Mouse (Mus musculus): ENCODE measurements at regions not wholly inside any gene's neighbourhood (a gene's known extent, or its start where the extent isn't known, plus 50 kb on each side); places are given as distances from the start of the nearest gene placed in this dataset.
"Not testable (repeated sequence)": the region's sequence is repeated elsewhere in the genome, so short reads cannot be mapped to it uniquely, and the experiment has no call there.

DNA sequence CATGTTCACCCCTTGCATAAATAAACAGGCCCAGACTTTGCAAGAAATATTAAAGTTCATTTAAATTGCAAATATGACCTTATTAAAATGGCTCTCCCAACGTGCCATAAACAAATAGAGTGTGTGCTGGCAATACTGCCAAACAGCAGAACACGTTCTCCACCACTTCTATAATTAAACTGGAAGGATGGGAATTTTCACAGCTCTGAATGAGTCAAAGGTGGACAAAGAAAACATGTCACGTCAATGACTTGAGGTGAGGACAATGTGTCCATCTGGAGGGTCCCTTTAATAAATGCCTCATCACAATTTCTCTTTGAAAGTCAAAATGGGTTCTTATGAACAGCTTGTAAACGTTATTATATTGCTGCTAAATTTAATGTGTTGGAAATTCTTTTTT, 114.8 kb downstream of the Galc start:
- no peak overlapping the region for H3K4me3 ChIP-seq (ENCODE audit: insufficient read depth, low read length)
- no peaks in the 10 kb centered on the region for H3K4me1 ChIP-seq (ENCODE audit: control insufficient read depth, insufficient read depth, low read length)
- no peak overlapping the region for H3K27ac ChIP-seq (ENCODE audit: insufficient read depth, low read depth, low read length)
- TF ChIP-seq POLR2A (IDR thresholded peaks at IDR 0.05; ENCODE audit: borderline replicate concordance, low read depth, low read length) = no peak

DNA sequence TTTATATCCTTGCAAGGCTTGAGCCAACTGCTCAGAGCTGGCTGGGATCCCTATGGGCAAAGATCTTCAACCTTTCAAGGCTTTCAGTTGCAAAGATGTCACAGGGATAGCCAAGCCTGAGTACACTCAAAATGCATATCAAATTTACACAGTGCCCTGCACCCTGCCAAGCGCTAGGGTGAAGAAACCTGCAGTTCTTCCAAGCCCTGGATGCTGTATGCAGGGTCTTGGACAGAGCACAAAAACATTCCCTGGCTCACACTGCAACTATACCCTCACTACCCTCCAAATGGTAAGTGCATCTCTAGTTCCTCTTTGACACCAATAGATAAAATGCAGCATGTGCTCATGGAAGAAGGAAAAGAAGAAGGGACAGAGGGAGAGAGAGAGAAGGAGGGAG, 116.1 kb downstream of the Galc start:
- Histone ChIP-seq H3K4me1 (ENCODE audit: control insufficient read depth, insufficient read depth, low read length) (no peaks in the 10 kb centered on the region), H3K4me3 (ENCODE audit: insufficient read depth, low read length) (no peak overlapping the region), H3K27ac (ENCODE audit: insufficient read depth, low read depth, low read length) (no peak overlapping the region)
- no peak for TF ChIP-seq CTCF (IDR thresholded peaks at IDR 0.05; ENCODE audit: low read depth, low read length)
- no peak for TF ChIP-seq POLR2A (IDR thresholded peaks at IDR 0.05; ENCODE audit: borderline replicate concordance, low read depth, low read length)

DNA sequence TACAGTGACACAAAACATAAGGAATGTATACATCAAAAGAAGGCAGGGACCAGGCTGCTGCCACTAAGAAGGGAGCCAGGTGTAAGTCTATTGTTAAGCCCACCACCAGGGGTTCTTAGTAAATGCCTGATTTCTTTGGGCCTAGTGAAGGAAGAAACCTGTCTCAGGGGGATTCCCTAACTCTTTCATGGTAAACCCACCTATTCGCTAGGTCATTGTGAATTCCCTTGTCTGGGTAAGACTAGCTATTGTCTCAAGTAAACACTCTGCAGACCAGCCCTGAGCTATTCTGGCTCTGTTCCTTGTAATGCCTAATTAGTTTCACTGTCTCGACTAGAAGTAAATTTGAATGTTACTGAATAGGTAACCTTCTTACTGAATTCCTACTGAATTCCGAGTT, 119.4 kb downstream of the Galc start:
- H3K4me1 ChIP-seq (ENCODE audit: control insufficient read depth, insufficient read depth, low read length) = not testable (repeated sequence)

DNA sequence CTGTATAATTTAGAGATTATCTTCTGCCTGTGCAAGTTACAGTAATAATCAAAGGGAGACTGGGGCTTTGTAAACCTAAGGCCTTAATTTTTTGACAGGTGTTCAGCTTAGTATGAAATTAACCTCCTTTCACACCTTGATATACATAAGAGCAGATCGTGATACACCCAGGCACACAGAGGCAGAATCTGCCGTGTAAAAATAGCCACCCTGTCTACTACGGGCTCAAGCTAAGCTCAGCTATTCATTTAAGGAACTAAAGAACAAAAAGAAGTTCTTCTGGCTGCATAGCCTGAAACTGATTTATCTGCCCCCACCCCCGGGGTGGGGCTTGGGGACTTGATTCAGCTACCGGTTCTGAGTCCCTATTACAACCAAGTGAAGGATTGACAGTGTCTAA, 128.0 kb downstream of the Galc start:
- no peaks in the 10 kb centered on the region for H3K4me1 ChIP-seq (ENCODE audit: control insufficient read depth, insufficient read depth, low read length)
- no peak overlapping the region for H3K4me3 ChIP-seq (ENCODE audit: insufficient read depth, low read length)
- H3K27ac ChIP-seq (ENCODE audit: insufficient read depth, low read depth, low read length) = no peak overlapping the region
- TF ChIP-seq POLR2A (IDR thresholded peaks at IDR 0.05; ENCODE audit: borderline replicate concordance, low read depth, low read length) (no peak), CTCF (IDR thresholded peaks at IDR 0.05; ENCODE audit: low read depth, low read length) (no peak)

More for the DNA sequence above, 119.4 kb downstream of the Galc start:
- H3K4me3 ChIP-seq (ENCODE audit: insufficient read depth, low read length); H3K27ac ChIP-seq (ENCODE audit: insufficient read depth, low read depth, low read length): not testable (repeated sequence)

DNA sequence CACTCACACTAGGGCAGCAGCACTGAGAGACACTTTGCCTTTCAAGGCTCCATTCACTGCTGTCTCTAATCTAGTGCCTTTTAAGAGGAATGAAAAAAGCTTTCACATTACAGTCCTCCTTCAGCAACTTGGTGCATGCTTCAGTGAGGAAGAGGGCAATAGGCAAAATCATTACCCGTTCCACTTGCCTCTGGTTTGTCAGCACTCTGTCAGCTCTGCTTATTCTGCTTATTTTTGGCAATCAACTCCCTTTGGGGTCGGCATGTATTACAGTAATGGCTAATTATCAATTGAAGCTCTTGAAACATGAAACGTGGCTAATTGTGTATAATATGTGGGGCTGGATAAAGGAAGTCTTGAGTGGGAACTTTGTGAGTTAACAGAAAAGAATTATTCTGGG, 135.7 kb downstream of the Galc start:
- Histone ChIP-seq H3K27ac (ENCODE audit: insufficient read depth, low read depth, low read length) (no peak overlapping the region), H3K4me1 (ENCODE audit: control insufficient read depth, insufficient read depth, low read length) (no peaks in the 10 kb centered on the region), H3K4me3 (ENCODE audit: insufficient read depth, low read length) (no peak overlapping the region)
- TF ChIP-seq CTCF (IDR thresholded peaks at IDR 0.05; ENCODE audit: low read depth, low read length) (no peak), POLR2A (IDR thresholded peaks at IDR 0.05; ENCODE audit: borderline replicate concordance, low read depth, low read length) (no peak)

DNA sequence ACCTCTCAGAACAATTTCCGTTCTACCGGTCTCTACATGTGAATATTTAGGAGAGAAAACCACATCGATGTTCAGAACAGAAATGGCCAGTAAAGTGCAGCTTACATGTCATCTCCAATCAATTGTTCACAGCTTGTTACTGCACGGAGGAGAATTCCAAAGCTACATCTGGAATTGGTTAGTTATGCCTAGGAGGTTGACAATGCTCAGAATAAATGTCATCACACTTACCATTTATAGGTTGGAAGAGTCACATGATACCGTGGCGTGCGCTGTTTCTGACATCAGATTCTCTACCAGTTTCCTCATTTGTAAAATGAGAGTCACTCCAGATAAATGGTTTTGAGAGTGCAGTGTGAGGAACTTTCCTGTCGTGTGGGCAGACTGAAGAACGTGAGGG, 151.2 kb downstream of the Galc start:
- H3K27ac ChIP-seq (ENCODE audit: insufficient read depth, low read depth, low read length) = no peak overlapping the region
- TF ChIP-seq CTCF (IDR thresholded peaks at IDR 0.05; ENCODE audit: low read depth, low read length) (no peak), POLR2A (IDR thresholded peaks at IDR 0.05; ENCODE audit: borderline replicate concordance, low read depth, low read length) (no peak)
- no peaks in the 10 kb centered on the region for H3K4me1 ChIP-seq (ENCODE audit: control insufficient read depth, insufficient read depth, low read length)
- H3K4me3 ChIP-seq (ENCODE audit: insufficient read depth, low read length) = no peak overlapping the region

DNA sequence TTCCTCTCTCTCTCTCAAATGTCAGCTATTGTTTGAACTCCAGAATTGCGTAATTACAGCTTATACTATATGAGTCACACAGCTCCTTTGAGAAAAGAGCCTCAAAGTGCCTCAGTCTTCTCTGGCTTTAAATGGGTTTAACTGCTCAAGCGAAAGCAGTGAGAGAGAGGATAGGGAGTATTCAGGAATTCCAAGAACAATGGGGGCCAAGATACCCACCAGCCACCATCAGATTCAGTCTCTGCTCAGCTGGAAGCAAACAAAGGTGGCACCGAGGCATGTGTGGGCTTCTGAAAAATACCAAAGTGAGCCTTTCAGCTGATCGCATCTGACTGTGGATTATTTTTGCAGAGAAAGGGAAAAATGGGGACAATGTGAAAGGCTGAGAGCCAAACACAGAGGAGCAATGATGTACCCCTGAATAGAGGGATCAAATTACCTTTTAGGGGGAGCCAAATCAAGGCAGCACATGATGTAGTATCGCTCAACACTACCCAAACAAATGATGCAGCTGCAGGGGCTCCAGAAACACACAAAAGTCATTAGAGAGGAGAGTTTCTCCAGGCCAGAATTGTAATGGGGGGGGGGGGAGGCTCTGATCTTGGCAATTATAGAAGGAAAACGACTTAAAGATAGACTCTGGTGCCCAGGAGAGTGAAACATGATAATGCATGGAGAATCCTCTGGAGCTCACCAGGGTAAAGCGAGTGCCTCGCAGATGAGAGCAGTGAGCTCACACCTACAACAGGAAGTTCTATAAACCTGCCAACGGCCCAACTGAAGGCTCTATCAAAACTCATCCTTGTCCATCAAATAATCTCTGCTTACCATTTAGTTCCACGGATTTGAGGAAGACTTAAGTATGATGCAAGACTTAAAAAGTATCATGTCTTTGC, 152.2 kb downstream of the Galc start:
- Histone ChIP-seq H3K27ac (ENCODE audit: insufficient read depth, low read depth, low read length) (no peak overlapping the region), H3K4me3 (ENCODE audit: insufficient read depth, low read length) (no peak overlapping the region), H3K4me1 (ENCODE audit: control insufficient read depth, insufficient read depth, low read length) (no peaks in the 10 kb centered on the region)
- TF ChIP-seq POLR2A (IDR thresholded peaks at IDR 0.05; ENCODE audit: borderline replicate concordance, low read depth, low read length) (no peak), CTCF (IDR thresholded peaks at IDR 0.05; ENCODE audit: low read depth, low read length) (no peak)

DNA sequence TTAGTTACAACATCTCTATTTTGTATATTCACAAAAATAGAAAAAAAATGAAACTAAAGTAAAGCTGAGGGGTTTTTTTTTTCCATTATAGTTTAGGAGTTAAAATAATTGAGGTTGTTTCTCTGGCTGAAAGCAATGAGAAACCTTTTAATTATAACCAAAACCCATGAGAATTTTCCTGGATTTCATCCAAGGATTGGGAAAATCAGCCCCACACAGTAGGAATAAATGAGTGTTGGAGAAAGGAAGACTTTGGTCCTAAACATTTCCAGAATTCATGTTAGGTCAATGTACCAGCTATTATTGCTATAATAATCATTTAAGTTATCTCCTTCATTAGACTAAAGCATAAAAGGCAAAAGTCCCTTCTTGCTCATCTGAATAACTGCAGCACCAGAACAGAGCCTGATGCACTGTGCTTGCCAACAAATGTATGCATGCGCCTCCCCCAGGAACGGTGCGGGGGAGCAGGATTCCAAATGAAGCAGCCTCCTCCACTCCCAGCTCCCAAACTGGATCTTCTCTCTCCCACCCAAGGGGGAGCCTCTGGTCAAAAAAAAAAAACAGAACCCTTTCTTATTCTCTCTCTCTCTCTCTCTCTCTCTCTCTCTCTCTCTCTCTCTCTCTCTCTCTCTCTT, 153.0 kb downstream of the Galc start:
- Histone ChIP-seq H3K27ac (ENCODE audit: insufficient read depth, low read depth, low read length) (no peak overlapping the region), H3K4me1 (ENCODE audit: control insufficient read depth, insufficient read depth, low read length) (no peaks in the 10 kb centered on the region), H3K4me3 (ENCODE audit: insufficient read depth, low read length) (no peak overlapping the region)
- TF ChIP-seq POLR2A (IDR thresholded peaks at IDR 0.05; ENCODE audit: borderline replicate concordance, low read depth, low read length) (no peak), CTCF (IDR thresholded peaks at IDR 0.05; ENCODE audit: low read depth, low read length) (no peak)

DNA sequence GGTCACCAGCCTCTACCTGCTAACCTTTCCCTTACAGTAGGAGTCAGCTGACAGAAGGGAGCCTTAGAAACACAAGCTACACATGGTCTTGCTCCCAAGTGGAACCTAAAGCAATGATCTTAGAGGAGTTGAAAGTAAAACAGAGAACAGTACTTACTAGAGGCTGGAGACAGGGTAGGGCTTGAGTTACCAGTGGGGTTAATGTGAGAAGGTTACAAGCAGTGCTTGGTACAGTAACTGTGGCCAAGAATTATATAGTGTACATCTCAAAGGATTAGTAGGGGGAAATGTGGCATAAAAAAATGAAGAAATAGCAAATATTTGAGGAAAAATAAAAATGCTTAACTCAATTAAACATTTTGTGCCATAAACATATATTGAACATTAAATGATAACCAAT, 153.5 kb downstream of the Galc start:
- TF ChIP-seq POLR2A (IDR thresholded peaks at IDR 0.05; ENCODE audit: borderline replicate concordance, low read depth, low read length) (no peak), CTCF (IDR thresholded peaks at IDR 0.05; ENCODE audit: low read depth, low read length) (no peak)
- no peak overlapping the region for H3K4me3 ChIP-seq (ENCODE audit: insufficient read depth, low read length)
- no peaks in the 10 kb centered on the region for H3K4me1 ChIP-seq (ENCODE audit: control insufficient read depth, insufficient read depth, low read length)
- no peak overlapping the region for H3K27ac ChIP-seq (ENCODE audit: insufficient read depth, low read depth, low read length)

DNA sequence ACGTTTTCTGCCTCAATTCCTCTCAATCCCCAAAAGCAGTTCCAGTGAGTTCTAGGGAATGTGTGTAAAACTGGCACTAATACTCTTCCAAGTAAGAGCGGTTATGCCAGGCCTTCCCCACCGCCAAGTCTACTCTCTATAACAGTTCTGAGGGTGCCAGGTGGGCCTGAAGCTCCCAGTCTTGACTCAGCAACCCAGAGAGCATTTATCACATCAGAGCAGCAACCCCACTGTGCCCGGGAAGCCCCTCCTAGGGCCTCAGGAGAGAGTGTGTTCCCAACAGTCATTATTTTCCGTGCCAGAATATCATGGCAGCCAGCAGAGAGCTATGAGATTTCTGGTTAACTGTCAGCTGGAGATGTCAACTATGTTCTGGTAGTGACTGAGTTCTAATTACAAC, 169.1 kb downstream of the Galc start:
- H3K4me3 ChIP-seq (ENCODE audit: insufficient read depth, low read length) = no peak overlapping the region
- H3K27ac ChIP-seq (ENCODE audit: insufficient read depth, low read depth, low read length) = no peak overlapping the region
- no peaks in the 10 kb centered on the region for H3K4me1 ChIP-seq (ENCODE audit: control insufficient read depth, insufficient read depth, low read length)
- TF ChIP-seq CTCF (IDR thresholded peaks at IDR 0.05; ENCODE audit: low read depth, low read length) (no peak), POLR2A (IDR thresholded peaks at IDR 0.05; ENCODE audit: borderline replicate concordance, low read depth, low read length) (no peak)
